Mouse (Mus musculus): ENCODE data around the gene Ate1.

- no peak for TF ChIP-seq CTCF (conservative IDR thresholded peaks at IDR 0.05; ENCODE audit: insufficient read depth, insufficient read length, low read depth, low read length)
- TF ChIP-seq POLR2A (IDR thresholded peaks at IDR 0.05; ENCODE audit: low read depth, low read length): no peak
Measured at GRCm38 (mm10) chr7:130493346-130493745, 26.8 kb downstream of the Ate1 start.
